Comparison of ENCODE assay signal across 8 mouse cellular contexts in genomic region chr4:82622321-82622836, GRCm38 (mm10).
DNase-seq lines count a peak whose midpoint lies in the region; ATAC-seq and TF ChIP-seq lines count a peak whose summit lies in the region.

No protein-coding gene starts in this region.

- H3K4me2 ChIP-seq in forebrain, embryonic 13.5 days = peak overlapping the region; percentile 27
- no peak overlapping the region for H3K4me2 ChIP-seq in hindbrain, embryonic 12.5 days (replicated peaks)
- peak overlapping the region; percentile 19; the same call in 1 of the 2 replicates for H3K4me2 ChIP-seq in lung, postnatal 0 days (replicated peaks; ENCODE audit: low read depth, low read length)

- no peak overlapping the region for H3K4me3 ChIP-seq in forebrain, embryonic 13.5 days
- H3K4me3 ChIP-seq in hindbrain, embryonic 12.5 days = no peak overlapping the region
- H3K4me3 ChIP-seq in lung, postnatal 0 days (ENCODE audit: low read depth, low read length) = no peak overlapping the region

- H3K36me3 ChIP-seq in forebrain, embryonic 13.5 days (ENCODE audit: poor library complexity, severe bottlenecking) = no peaks in the 10 kb centered on the region
- no peaks in the 10 kb centered on the region for H3K36me3 ChIP-seq in hindbrain, embryonic 12.5 days
- no peaks in the 10 kb centered on the region for H3K36me3 ChIP-seq in lung, postnatal 0 days (ENCODE audit: insufficient read depth, low read length)

- peak overlapping the region; percentile 93 for H3K27ac ChIP-seq in forebrain, embryonic 13.5 days
- peak overlapping the region; percentile 70 for H3K27ac ChIP-seq in hindbrain, embryonic 12.5 days
- 0 out of 2 replicates have a peak overlapping the region, but pooled peaks have one; percentile 0 for H3K27ac ChIP-seq in lung, postnatal 0 days (ENCODE audit: low read length)

- DNase-seq in MEL-GATA-1-ER (ENCODE audit: extremely low read depth, low read depth) = peak; percentile 13
- peak; percentile 83 for DNase-seq in adrenal gland, postnatal 14 days
- peak; percentile 83 for DNase-seq in layer of hippocampus, adult 9-11 months
- DNase-seq in lung, postnatal 0 days (ENCODE audit: low spot score) = peak; percentile 70
- DNase-seq in right cerebral cortex, postnatal 36 days (ENCODE audit: low spot score in 2 of 2) = peak; percentile 21 to 59
- no peak for DNase-seq in urinary bladder, postnatal 36 days (ENCODE audit: low spot score in 2 of 2)

- H3K9ac ChIP-seq in forebrain, embryonic 13.5 days = no peak overlapping the region
- no peak overlapping the region for H3K9ac ChIP-seq in hindbrain, embryonic 12.5 days
- H3K9ac ChIP-seq in lung, postnatal 0 days (replicated peaks; ENCODE audit: low read depth) = no peak overlapping the region

- H3K4me1 ChIP-seq in forebrain, embryonic 13.5 days = peaks cover 65% of the 10 kb centered on the region
- H3K4me1 ChIP-seq in hindbrain, embryonic 12.5 days = peaks cover 18% of the 10 kb centered on the region
- peaks cover 6% of the 10 kb centered on the region for H3K4me1 ChIP-seq in lung, postnatal 0 days (ENCODE audit: insufficient read depth, low read depth, low read length)

- H3K9me3 ChIP-seq in forebrain, embryonic 13.5 days (replicated peaks) = no peaks in the 10 kb centered on the region
- no peaks in the 10 kb centered on the region for H3K9me3 ChIP-seq in hindbrain, embryonic 12.5 days (replicated peaks)
- H3K9me3 ChIP-seq in lung, postnatal 0 days (ENCODE audit: low read length) = no peaks in the 10 kb centered on the region

- peak; percentile 60 for TF ChIP-seq EP300 in lung, postnatal 0 days (IDR thresholded peaks at IDR 0.05)

- peak; percentile 86 for ATAC-seq in forebrain, embryonic 13.5 days
- ATAC-seq in hindbrain, embryonic 12.5 days (ENCODE audit: low FRiP score) = peak; percentile 94
- peak; percentile 84 for ATAC-seq in lung, postnatal 0 days

- TF ChIP-seq CTCF in lung, postnatal 0 days (IDR thresholded peaks at IDR 0.05) = no peak

- WGBS in forebrain, embryonic 13.5 days = 8% methylated on average over 3 of the region's 3 CpGs
- 5% methylated on average over 3 of the region's 3 CpGs for WGBS in hindbrain, embryonic 12.5 days
- WGBS in lung, postnatal 0 days = 2% methylated on average over 3 of the region's 3 CpGs

- H3K27me3 ChIP-seq in forebrain, embryonic 13.5 days = no peaks in the 10 kb centered on the region
- no peaks in the 10 kb centered on the region for H3K27me3 ChIP-seq in hindbrain, embryonic 12.5 days
- no peaks in the 10 kb centered on the region for H3K27me3 ChIP-seq in lung, postnatal 0 days (replicated peaks; ENCODE audit: insufficient read depth, low read length)

Comparison
In these comparisons a context has a peak if more than half of its experiments do, and no peak if none do; other contexts are left out.
1. DNase-seq: peak in MEL-GATA-1-ER (single experiment), adrenal gland, postnatal 14 days (single experiment), layer of hippocampus, adult 9-11 months (single experiment), lung, postnatal 0 days (single experiment) and right cerebral cortex, postnatal 36 days (2 of 2); none in urinary bladder, postnatal 36 days (0 of 2).
2. H3K27ac ChIP-seq: peak in every context shown above with its lines; median percentile 93 in forebrain, embryonic 13.5 days; 70 in hindbrain, embryonic 12.5 days; 0 in lung, postnatal 0 days.
3. Peak in every context shown above with its lines, with median percentiles within 50 percentile points of each other: ATAC-seq.